Mouse (Mus musculus): Measurements from ENCODE around the gene Hint2. TPM values are rescaled to one million over a fixed set of nuclear protein-coding genes. Genes with fewer than 3 reads are reported as not detected.

Hint2 gene
- polyA plus RNA-seq (2012; fragmentation: generic; extraction: Trizol), result 48.0 TPM
- long read RNA-seq, experiment 1, transcript Hint2-201 (5 exons, 610 nt), result major isoform, 56 of 63 reads
- long read RNA-seq, experiment 1, partial matches to known transcripts, result 4 of 63 reads
- long read RNA-seq, experiment 1, other reads (novel, unspliced or antisense), result 3 of 63 reads
- long read RNA-seq, experiment 2, partial matches to known transcripts, result 0 of 3 reads
- long read RNA-seq, experiment 2, other reads (novel, unspliced or antisense), result 1 of 3 reads

DNA sequence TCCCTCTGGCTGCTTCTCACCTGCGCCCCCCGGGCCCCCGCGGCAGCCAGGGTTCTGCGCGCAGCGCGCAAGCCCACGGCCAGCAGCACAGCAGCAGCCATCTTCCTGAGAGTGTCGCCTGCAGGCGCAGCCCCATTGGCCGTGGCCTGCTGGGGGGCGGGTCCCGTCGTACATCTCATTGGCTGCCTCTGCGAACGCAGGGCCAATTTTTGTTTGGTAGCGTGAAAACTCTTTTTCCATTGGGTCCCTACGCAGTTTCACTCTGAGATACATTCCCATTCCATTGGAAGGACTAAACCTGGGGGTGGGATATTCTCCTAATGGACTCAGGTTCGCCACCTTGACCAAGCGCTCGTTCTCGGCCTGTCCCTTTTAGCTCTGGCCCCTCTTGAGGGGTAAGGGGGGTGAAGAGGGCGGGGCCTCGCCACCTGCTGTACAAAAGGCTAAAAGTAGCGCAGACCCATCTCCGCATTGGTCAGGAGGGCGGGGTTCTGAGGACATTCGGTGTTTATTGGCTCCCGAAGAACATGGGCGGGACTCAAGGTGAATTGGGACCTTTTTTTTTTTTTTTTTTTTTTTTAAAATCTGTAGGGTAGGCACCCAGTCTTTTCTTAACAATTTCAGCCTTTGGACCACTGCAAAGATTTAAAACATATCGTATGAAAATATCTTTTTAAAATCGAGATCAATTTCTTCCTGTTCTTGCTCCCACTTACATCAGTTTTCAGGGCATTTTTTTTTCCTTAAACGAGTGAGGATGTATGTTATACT lies at the start of gene Hint2:
Hint2 (minus strand) TSS at position 128 of the 771 bp plus-strand sequence.
- Histone ChIP-seq H3K27me3 (ENCODE audit: control insufficient read depth, insufficient read depth, insufficient read length) (peaks cover 22% of the 10 kb centered on the region), H3ac (ENCODE audit: control insufficient read depth, insufficient read length, low read depth) (peak within 1 kb of the TSS; percentile 79), H3K4me3 (ENCODE audit: insufficient read depth, poor library complexity, severe bottlenecking) (peak within 1 kb of the TSS; percentile 49), H3K79me3 (ENCODE audit: low read depth) (no peaks in the 10 kb centered on the region), H3K36me3 (ENCODE audit: control insufficient read depth, insufficient read depth) (no peaks in the 10 kb centered on the region), H3K79me2 (ENCODE audit: control insufficient read depth, insufficient read depth) (no peaks in the 10 kb centered on the region)
- no peak for TF ChIP-seq CEBPB (IDR thresholded peaks at IDR 0.05; ENCODE audit: low read depth)
- no peak for TF ChIP-seq CTCF (IDR thresholded peaks at IDR 0.05; ENCODE audit: control insufficient read depth, insufficient read depth, insufficient read length)
- no peak for TF ChIP-seq MAX (IDR thresholded peaks at IDR 0.05)
- no peak for TF ChIP-seq MYOD1 (IDR thresholded peaks at IDR 0.05; ENCODE audit: control insufficient read depth, insufficient read length, low read depth)
- no peak for TF ChIP-seq USF1 (IDR thresholded peaks at IDR 0.05; ENCODE audit: low read depth)
- no peak for TF ChIP-seq MYOG (IDR thresholded peaks at IDR 0.05; ENCODE audit: control insufficient read depth, extremely low read depth, insufficient read length)
- TF ChIP-seq FOSL1 (IDR thresholded peaks at IDR 0.05; ENCODE audit: insufficient read depth, low read length, poor library complexity, severe bottlenecking), result no peak

DNA sequence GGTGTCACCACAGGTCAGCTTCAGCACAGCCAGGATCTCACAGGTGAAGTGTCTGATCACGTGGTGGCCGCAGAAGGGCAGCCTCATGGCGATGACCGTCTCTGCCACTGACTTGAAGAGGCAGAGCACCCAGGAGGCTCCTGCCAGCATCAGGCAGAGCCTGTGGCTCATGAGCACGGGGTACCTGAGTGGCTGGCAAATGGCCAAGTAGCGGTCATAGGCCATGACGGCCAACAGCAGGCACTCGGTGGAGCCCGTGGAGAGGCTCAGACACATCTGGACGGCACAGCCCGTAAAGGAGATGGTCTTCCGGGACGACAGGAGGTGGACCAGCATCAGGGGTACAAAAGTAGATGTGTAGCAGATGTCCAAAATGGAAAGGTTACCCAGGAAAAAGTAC lies 49.7 kb upstream of the Hint2 start:
- Histone ChIP-seq H3K79me2 (ENCODE audit: control insufficient read depth, insufficient read depth) (no peaks in the 10 kb centered on the region), H3K27me3 (ENCODE audit: control insufficient read depth, insufficient read depth, insufficient read length) (peaks cover 65% of the 10 kb centered on the region), H3K4me3 (ENCODE audit: insufficient read depth, poor library complexity, severe bottlenecking) (no peak overlapping the region), H3ac (ENCODE audit: control insufficient read depth, insufficient read length, low read depth) (no peak overlapping the region), H3K36me3 (ENCODE audit: control insufficient read depth, insufficient read depth) (no peaks in the 10 kb centered on the region), H3K79me3 (ENCODE audit: low read depth) (no peaks in the 10 kb centered on the region)
- TF ChIP-seq CTCF (IDR thresholded peaks at IDR 0.05; ENCODE audit: control insufficient read depth, insufficient read depth, insufficient read length) (no peak), CEBPB (IDR thresholded peaks at IDR 0.05; ENCODE audit: low read depth) (no peak), MYOG (IDR thresholded peaks at IDR 0.05; ENCODE audit: control insufficient read depth, extremely low read depth, insufficient read length) (no peak), MAX (IDR thresholded peaks at IDR 0.05) (no peak), MYOD1 (IDR thresholded peaks at IDR 0.05; ENCODE audit: control insufficient read depth, insufficient read length, low read depth) (no peak), FOSL1 (IDR thresholded peaks at IDR 0.05; ENCODE audit: insufficient read depth, low read length, poor library complexity, severe bottlenecking) (no peak), USF1 (IDR thresholded peaks at IDR 0.05; ENCODE audit: low read depth) (no peak)

DNA sequence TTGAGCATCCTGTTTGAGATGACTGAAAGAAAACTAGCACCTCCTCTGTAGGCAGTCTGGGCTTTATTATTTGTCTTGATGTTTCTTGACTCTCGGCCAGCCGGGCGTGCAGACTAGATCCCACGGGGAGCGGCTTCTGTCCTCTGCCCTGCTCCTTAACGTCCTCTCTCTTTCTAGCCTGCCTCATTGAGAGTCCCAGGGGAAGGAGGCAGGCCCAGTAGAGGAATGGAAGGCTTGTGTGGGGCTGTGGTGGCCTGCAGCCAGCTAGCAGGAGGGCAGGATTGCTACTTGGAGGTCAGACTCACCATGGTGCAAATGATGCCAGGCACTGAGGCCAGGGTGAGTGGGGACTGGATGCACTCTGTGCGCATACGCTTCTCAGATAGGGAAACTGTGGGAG lies 47.6 kb upstream of the Hint2 start:
- Histone ChIP-seq H3K79me2 (ENCODE audit: control insufficient read depth, insufficient read depth) (no peaks in the 10 kb centered on the region), H3K79me3 (ENCODE audit: low read depth) (no peaks in the 10 kb centered on the region), H3K27me3 (ENCODE audit: control insufficient read depth, insufficient read depth, insufficient read length) (peaks cover 53% of the 10 kb centered on the region)

DNA sequence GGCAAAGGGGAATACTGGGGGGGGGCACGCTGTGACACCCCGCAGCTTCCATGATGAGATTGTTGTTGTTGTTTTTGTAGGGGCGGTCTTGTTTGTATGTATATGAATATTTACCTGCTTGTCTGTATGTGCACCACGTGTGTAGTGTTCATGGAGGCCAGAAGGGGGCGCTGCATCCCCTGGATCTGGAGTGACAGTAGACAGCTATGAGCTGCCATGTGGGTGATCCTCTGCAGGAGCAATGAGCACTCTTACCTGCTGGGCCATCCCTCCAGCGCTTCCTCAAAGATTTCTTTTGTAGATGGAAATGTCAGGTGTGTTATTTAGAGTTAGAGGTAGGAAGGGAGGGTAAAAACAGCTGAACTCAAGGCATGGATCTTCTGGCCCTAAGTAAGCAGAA lies 47.2 kb upstream of the Hint2 start:
- Histone ChIP-seq H3K79me2 (ENCODE audit: control insufficient read depth, insufficient read depth) (no peaks in the 10 kb centered on the region), H3K4me3 (ENCODE audit: insufficient read depth, poor library complexity, severe bottlenecking) (no peak overlapping the region), H3K79me3 (ENCODE audit: low read depth) (no peaks in the 10 kb centered on the region), H3ac (ENCODE audit: control insufficient read depth, insufficient read length, low read depth) (no peak overlapping the region), H3K27me3 (ENCODE audit: control insufficient read depth, insufficient read depth, insufficient read length) (peaks cover 50% of the 10 kb centered on the region), H3K36me3 (ENCODE audit: control insufficient read depth, insufficient read depth) (no peaks in the 10 kb centered on the region)
- TF ChIP-seq MAX (IDR thresholded peaks at IDR 0.05) (no peak), FOSL1 (IDR thresholded peaks at IDR 0.05; ENCODE audit: insufficient read depth, low read length, poor library complexity, severe bottlenecking) (no peak), CTCF (IDR thresholded peaks at IDR 0.05; ENCODE audit: control insufficient read depth, insufficient read depth, insufficient read length) (no peak), CEBPB (IDR thresholded peaks at IDR 0.05; ENCODE audit: low read depth) (no peak), USF1 (IDR thresholded peaks at IDR 0.05; ENCODE audit: low read depth) (no peak), MYOD1 (IDR thresholded peaks at IDR 0.05; ENCODE audit: control insufficient read depth, insufficient read length, low read depth) (no peak), MYOG (IDR thresholded peaks at IDR 0.05; ENCODE audit: control insufficient read depth, extremely low read depth, insufficient read length) (no peak)

More for the DNA sequence above, 47.6 kb upstream of the Hint2 start:
- no peak overlapping the region for H3K4me3 ChIP-seq (ENCODE audit: insufficient read depth, poor library complexity, severe bottlenecking)
- H3ac ChIP-seq (ENCODE audit: control insufficient read depth, insufficient read length, low read depth), result no peak overlapping the region
- TF ChIP-seq MYOG (IDR thresholded peaks at IDR 0.05; ENCODE audit: control insufficient read depth, extremely low read depth, insufficient read length) (no peak), FOSL1 (IDR thresholded peaks at IDR 0.05; ENCODE audit: insufficient read depth, low read length, poor library complexity, severe bottlenecking) (no peak), MYOD1 (IDR thresholded peaks at IDR 0.05; ENCODE audit: control insufficient read depth, insufficient read length, low read depth) (no peak), USF1 (IDR thresholded peaks at IDR 0.05; ENCODE audit: low read depth) (no peak), CEBPB (IDR thresholded peaks at IDR 0.05; ENCODE audit: low read depth) (no peak), MAX (IDR thresholded peaks at IDR 0.05) (no peak), CTCF (IDR thresholded peaks at IDR 0.05; ENCODE audit: control insufficient read depth, insufficient read depth, insufficient read length) (no peak)
- no peaks in the 10 kb centered on the region for H3K36me3 ChIP-seq (ENCODE audit: control insufficient read depth, insufficient read depth)

DNA sequence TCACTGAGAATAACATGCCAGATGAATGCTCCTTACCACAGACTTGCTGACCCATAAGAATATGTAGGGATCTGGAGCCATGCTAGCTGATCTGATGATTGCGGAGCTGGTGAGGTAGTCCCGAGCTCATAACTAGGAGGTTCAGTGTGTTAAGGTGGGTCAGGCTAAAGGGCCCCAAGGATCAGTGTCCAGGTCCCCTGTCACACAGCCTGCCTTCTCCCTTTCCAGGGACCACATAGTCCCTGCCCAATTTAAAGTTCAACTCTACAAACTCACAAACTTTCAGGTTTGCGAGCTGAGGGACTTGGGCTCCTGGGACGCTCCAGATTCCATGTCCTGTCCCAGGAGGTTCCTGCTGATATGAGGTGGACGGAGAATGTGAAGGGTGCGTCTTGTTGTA lies 44.4 kb upstream of the Hint2 start, which contains the start of gene Olfr70:
Olfr70 (minus strand) TSS at position 101 of the 400 bp plus-strand sequence.
- Histone ChIP-seq H3K79me3 (ENCODE audit: low read depth) (no peaks in the 10 kb centered on the region), H3ac (ENCODE audit: control insufficient read depth, insufficient read length, low read depth) (no peak within 1 kb of the TSS), H3K36me3 (ENCODE audit: control insufficient read depth, insufficient read depth) (no peaks in the 10 kb centered on the region), H3K27me3 (ENCODE audit: control insufficient read depth, insufficient read depth, insufficient read length) (peaks cover 22% of the 10 kb centered on the region), H3K79me2 (ENCODE audit: control insufficient read depth, insufficient read depth) (no peaks in the 10 kb centered on the region), H3K4me3 (ENCODE audit: insufficient read depth, poor library complexity, severe bottlenecking) (no peak within 1 kb of the TSS)
- TF ChIP-seq CEBPB (IDR thresholded peaks at IDR 0.05; ENCODE audit: low read depth) (no peak), FOSL1 (IDR thresholded peaks at IDR 0.05; ENCODE audit: insufficient read depth, low read length, poor library complexity, severe bottlenecking) (no peak), MYOG (IDR thresholded peaks at IDR 0.05; ENCODE audit: control insufficient read depth, extremely low read depth, insufficient read length) (no peak)
